Mouse (Mus musculus): ENCODE data around the gene Pdzk1ip1.

The Pdzk1ip1 gene

DNA sequence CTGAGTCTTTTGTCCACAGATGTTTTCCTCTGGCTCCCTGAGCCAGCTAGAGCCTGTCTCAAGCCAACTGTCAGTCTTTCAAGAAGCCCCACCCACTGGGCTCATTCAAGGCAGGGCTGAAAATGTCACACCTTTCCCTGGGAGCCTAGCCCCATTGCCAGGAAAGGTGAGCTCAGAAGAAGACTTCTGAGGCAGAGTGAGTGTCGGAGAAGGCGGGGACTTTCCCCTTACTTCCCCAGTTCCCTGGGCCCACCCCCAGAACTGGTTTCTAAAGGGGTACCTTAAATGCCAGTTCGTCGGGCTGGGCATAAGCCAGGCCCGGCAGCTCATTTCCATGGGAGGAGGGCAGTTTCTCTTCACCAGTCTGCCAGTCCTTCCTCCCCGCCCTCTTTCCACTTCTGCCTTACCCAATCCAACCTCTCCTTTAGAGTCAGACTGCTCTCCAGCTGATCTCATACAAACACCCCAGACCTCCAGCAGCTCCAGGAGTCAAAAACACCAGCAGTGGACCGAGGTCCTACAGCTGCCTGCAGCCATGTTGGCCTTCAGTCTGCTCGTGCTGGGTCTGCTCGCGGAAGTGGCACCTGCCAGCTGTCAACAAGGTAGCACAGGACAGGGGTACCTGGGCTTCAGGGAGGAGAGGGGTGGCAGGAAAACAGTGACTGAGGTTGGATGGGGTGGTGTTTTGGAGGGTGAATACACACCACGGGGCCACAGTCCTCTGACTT lies at the start of gene Pdzk1ip1:
Gene Pdzk1ip1, plus strand, starts transcription at position 98 of the 728 bp plus-strand sequence.
- DNase-seq, result no peak

DNA sequence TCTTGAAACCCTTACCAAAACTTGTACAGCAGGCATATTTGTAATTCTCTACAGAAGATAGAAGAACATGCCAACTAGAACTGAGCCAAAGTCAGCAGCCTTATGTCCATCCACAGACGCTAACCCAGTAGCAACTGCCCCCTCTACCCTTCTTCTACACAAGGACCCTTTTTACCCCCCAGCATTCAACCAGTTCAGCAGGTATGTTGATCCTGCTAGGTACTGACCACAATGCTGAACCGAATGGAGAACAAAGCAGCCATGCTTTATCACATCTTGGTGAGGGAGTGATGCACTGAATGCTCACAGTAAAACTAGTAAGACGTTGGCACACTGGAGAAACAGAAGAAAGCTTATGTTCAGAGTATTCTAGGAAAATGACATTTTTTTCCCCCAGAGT lies 42.9 kb upstream of the Pdzk1ip1 start:
- DNase-seq, result no peak

DNA sequence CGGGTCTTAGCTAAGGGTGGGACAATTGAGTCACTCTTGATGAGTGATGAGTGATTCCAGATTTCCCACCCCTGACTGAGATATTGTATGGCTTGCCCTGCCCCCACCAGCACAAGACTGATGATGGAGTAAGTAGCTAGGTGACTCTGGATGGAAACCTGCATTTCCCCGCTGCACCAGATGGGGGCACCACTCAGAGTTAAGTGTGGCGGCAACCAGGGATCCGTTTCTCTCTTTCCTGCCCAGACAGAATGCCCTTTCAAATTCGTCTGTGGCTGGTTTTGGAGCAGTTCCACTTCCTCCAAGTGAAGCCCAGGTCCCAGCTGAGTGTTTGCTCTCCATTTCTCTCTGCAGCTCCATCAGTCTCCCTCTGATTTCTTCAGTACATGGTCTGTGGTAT lies 40.8 kb upstream of the Pdzk1ip1 start:
- peak; percentile 61 to 73 for DNase-seq

DNA sequence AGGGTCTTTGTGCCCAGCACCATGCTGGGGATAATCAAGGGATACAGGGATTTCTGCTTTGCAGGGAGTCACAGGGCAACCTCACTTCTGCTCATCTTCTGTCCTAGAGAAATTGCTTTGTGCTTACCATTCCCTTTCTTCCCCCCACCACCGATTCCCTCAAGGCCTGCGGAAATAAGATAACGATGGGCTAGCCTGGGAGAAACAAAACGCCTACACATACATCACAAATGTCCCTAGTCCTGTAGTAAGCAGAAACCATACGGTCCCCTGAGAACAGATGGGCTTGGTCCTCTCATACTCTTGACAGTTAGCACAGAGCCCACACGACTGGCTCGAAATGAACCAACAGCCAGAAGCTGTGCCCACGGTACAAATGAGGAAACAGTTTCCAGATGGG lies 40.3 kb upstream of the Pdzk1ip1 start:
- no peak for DNase-seq

DNA sequence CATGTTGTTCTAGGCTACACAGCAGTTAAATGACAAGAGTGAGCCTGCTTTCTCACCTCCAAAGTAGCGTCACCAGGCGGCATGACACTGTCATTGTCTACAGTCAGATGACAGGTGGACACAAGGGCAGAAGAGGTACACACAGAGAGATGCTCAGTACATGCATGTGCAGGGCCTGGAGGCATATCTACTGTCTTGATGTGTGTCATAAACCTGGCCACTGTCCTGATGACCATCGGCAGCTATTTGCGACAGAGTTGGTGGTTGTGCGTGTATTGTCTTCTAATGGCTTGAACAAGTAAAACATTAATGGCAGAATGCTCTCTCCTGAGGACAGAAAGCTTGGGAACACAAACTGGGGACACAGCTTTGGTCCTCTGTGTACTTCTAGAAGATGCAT lies 37.3 kb upstream of the Pdzk1ip1 start:
- DNase-seq, result no peak

DNA sequence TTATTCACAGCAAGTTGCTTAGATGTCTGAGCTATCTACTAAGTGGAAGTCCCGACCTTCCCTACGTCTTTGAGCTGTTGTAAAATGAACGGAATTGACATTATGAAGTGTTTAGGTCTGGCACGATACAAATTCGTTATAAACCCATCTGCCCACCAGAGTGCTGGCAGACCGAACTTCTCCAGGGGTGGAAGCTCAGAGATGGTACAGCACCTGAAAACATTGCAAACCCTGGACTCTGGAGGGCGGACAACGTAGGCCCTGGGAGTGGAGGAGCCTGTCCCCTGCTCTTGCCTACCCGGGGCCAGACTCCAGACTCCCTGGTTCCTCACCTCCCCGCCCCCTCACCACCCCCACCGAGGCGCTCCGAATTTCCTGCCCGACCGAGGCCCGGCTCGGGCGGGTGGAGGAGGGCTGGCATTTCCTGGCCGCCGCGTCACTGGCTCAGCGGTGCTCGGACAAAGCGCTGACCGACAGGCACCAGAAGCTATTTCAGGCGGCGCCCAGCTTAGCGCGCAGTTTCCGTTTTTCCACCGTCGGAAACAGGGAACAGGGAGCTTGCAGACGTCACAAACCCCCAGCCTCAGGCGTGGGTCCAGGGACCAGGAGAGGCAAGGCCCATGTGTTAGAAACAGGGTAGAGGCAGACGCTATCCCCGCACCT lies 36.0 kb upstream of the Pdzk1ip1 start:
- DNase-seq, result peak; percentile 44 to 49

DNA sequence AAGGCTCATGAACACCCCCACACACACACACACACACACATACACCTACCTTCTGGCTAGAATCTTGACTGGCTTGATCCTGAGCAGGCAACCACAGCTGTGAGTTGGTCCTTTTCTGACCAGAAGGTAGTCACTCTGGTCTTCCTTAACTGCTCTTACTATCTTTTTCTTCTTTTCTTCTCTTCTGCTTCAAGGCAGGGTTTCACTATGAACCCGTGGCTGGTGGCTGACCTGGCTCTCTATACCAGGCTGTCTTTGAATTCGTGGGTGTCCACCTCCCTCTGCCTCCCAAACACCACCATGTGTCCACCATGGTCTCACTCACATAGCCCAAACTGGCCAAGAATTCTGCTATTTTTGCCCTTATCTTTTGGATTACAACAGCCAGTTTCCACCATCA lies 33.5 kb upstream of the Pdzk1ip1 start:
- DNase-seq, result no peak

DNA sequence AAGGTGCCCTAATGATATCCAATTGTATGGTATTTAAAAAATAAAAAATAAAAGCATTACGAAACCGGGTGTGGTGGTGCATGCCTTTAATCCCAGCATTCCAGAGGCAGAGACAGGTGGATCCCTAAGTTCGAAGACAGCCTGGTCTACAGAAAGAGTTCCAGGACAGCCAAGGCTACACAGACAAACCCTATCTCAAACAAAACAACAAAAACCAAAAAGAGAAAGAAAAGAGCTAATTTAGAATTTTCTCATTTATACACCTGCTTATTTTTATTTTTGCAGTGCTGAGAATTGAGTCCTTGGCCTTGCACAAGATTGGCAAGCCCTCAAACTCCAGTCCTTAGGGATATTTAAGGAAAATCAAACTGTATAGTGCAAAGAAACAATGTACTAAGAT lies 32.8 kb upstream of the Pdzk1ip1 start:
- DNase-seq, result no peak

DNA sequence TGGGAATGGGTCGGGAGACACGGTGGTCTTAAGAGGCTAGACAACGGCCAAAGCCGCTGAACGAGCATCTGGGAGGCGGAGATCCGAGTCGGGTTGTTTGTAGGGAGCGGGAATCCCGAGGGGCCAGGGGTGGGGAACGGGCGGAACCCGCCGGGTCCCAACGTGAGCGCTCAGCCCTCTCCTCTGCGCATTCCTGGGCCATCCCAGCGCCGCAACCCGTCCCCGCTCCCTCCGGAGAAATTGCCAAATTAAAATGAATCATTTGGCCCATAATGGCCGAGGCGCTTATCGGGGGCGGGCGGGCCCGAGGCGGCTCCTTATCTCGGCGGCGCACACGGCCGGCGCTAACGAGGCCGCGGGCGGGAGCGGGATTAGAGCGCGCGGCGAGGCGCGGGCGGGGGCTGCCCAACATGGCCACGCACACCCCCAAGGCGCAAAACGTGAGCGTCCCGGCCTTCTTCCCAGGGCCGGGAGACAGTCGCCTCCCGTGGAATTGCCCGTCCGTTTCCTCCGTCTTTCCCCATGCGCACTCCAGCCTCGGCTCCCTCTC lies 32.1 kb upstream of the Pdzk1ip1 start, which contains the start of gene Tal1:
Gene Tal1, plus strand, starts transcription at position 56 of the 550 bp plus-strand sequence.
- peak; percentile 50 to 55 for DNase-seq

DNA sequence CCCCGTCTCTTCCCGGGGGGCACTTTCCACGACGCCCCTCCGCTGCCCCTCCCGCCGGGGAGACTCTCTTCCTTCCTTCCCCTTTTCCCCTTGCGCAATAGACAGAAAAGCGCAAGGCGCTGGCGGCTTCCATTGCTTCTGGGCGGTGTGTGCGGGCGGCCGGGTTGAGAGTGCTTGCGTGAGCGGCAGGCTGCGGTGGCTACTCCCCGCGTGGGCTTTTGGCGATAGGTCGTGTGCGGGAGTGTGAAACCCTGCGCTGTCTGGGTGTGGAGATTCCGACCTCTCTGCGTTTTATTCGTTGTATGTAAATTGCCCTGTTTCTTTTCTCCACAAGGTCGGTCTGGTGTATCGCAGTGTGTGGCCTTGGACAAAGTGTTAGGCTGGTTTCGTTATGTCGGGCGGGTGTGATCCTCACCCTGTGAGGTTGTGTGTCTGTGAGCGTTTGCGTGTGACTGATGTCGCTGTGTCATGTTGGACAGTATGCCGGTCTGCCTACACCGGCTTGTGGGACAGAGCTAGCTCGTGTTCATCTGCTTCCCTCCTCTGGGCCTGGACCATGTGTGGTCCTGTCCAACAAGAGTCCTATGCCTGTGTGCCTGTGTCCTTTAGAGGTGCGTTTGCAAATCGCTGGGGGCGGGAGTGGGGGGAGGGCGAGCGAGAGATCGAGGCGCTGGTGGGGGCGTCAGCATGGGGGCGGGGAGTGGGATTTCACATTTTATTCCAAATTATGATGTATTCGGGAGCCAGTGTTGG lies 31.4 kb upstream of the Pdzk1ip1 start:
- peak; percentile 41 to 67 for DNase-seq

DNA sequence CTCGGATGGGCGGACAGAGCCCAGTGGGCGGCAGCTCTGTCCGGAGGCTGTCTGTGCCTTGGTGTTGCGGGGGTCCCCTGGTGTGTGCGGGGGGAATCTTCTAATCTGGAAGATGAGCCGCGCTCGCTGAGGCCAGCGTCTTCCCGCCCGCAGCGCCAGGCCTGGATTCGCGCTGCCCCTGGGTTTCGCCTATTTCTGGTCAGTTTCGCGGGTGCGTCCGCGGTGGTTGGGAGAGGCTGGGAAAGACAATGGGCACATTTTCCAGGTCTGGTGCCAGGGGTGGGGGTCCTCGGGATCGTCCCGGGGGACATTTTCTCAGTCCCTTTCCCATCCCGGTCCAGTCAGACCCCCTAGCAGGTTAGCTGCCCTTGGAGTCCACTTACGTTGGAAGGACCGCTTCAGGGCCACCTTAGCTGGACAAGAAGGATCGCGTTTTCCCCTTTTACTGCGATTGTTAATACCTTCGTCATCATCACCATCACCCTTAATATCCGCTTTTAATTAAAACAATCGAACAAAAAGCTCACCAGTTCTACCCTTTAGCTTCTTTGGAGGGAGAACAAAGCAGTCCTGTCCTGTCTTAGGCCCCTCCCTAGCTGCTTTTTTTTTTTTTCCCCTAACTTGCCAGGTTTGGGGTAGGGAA lies 30.7 kb upstream of the Pdzk1ip1 start:
- DNase-seq, result peak; percentile 40 to 56

DNA sequence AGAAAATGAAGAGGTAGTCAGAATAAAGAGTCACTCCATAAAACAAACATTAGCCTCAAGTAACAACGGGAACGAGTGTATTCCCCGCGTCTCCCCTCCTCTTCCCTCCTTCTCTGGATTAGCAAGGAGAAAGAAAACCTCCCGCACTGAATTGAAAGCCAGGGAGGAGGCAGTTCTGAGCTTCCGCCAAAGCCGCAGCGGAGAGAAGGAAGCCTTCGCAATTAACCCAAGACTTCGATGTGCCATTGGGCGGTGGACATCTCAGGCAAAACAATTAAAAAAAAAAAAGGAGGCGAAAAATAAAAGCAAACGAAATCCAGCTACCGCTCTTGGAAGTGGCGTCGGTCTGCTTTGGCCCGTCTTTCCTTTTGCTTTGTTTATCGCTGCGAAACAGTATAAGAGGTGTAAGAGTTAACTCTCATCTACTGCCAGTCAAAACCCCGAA lies 30.2 kb upstream of the Pdzk1ip1 start:
- DNase-seq, result peak; percentile 33 to 56

DNA sequence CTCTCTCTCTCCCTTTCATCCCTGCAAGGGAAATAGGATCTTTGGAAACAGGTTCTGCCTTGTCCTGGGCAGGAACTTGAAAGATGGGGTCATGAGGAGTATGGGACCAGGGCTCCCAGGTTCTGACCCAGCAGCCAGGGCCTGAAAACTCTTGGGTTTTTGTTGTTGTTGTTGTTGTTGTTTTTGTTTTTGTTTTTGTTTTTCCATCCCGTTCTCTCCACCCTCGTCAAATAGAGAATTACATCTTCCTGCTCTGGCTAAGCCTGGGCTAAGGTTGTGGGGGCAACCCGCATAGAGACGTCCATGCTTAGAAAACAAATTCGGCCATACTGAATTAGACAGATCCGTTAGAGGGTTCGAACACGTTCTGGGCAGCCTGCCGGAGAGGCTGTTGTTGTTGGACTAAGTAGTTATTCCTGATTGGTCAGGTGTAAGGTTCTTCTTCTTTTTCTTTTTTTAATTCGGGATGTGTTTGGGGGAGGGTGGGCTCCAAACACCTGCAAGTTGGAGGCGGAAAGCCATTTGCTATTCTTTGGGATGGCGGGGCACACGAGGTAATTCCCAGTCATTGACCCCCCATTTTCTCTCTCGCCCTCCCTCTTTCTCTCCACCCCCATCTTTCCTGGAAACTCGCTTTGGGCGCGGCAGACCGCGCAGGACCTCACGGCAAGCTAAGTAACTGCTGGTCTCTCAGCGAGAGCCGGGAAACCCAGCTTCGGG lies 29.5 kb upstream of the Pdzk1ip1 start:
- DNase-seq, result peak in 1 of 2 experiments; percentile 30

DNA sequence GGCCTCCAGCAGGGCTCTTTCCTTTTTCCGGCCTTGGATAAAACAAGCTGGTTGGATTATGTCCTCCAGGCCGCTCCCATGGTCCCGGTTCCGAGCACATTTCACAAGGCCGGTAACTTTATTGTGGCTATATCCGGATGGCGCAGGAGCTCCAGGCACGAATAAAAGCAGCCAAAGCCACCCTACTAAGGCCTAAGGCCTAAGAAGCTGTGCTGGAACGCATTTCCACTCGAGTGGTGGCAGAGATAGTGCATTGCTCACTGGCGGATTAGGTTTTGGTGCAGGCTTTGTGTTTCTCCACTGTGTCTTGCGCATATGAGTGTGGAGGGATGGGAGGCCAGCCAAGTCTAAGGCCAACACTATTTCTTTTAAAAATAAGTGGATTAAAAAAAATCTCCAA lies 28.6 kb upstream of the Pdzk1ip1 start:
- DNase-seq, result no peak

DNA sequence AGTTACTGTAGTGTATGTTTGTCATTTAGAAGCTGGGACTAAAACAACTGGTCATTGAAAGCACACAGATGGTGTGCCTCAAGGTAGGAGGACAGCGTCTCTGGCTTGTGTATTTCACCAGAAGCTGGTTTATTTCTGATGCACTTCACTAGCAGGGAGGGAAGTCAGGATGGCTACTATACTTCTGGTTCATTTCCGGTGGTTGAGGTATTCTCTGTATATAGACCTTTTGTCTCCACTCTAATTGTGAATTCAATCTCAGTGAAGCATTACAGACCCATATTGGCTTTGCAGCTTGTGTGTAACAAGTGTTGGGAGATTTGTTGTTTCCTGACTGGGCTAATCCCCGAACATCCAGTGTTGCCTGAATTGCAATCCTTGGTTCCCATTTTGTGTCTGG lies 27.8 kb upstream of the Pdzk1ip1 start:
- no peak for DNase-seq

DNA sequence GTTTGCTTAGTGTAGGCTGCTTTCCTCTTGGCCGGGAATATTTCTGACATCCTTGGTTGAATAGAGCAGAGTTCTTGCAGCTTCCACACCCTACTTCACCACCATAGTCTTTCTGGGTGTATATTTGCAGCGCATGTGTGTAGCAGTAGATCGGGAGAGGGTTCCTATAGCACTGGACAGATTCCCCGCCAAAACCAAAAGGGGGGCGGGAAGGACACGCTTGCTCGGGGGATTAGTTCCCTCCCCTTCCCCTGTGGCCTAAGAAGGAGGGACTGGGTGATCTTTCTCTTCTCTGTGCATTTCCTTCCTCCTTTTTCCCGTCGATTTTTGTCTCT lies 26.0 kb upstream of the Pdzk1ip1 start:
- DNase-seq, result no peak

DNA sequence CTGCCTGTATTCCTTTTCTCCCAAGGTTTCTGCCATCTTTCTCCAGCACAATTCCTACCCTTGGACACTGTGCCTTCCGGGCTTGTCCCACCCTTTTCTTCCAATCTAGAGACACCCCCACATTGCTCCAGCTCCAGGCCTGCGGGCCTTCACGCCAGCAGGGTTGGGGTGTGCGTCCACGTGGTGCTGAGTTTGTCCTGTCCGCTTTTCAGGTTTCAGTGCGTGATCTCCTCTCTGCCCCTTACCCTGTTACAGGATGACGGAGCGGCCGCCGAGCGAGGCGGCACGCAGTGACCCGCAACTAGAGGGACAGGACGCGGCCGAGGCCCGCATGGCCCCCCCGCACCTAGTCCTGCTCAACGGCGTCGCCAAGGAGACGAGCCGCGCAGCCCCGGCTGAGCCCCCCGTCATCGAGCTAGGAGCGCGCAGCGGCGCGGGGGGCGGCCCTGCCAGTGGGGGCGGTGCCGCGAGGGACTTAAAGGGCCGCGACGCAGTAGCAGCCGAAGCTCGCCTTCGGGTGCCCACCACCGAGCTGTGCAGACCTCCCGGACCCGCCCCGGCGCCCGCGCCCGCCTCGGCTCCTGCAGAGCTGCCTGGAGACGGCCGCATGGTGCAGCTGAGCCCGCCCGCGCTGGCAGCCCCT lies 25.5 kb upstream of the Pdzk1ip1 start:
- peak; percentile 36 to 48 for DNase-seq

DNA sequence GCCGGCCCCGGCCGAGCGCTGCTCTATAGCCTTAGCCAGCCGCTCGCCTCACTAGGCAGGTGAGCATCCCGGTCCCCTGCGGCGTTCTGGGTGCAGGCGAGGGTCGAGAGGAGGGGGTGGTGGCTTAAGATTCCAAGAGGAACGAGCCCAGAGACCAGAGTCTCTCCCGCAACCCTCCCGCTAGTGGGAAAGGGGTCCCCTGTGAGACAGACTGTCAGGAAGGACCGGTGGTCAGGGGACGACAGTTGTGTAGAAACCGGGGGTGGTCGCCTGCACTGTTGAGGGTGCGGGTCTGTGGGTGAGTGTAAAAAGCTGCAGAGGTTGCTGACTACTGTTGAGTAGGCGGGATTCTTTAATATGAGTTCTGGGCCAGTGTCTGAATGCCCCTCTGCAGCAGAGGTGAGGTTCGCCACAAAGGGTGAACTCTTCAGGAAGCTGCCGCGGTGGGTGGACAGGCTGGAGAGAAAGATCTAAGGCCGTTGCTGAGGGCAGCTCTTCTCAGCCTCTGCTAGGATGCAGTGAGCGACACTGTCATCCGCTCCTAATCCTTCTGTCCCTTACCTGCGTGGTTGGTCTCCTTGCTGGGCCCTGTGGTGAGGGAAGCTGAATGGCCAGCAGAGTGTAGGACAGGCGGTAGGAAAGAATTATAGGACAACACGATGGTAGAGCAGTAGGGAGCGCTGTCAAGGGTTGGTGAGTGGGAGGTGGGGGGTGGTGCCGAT lies 24.8 kb upstream of the Pdzk1ip1 start:
- no peak for DNase-seq

DNA sequence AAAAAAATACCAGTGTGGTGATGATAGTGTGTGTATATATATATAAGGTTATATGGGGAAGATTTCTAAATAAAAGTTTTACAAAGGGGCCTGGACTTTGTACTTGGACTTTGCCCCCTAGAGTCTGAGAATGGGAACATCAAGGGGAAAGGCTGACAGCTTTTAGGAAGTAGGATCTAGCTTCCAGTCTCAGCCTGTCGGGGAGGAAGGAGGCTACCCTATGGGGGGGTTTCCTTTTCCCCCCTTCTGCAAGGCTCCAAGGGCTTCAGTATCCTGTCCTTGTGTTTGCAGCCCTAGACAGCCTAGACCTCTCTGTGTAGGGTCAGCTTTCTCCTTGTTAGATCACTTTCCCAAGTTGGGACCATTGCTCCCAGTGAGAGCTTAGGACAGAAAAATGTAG lies 16.8 kb upstream of the Pdzk1ip1 start:
- DNase-seq, result no peak

DNA sequence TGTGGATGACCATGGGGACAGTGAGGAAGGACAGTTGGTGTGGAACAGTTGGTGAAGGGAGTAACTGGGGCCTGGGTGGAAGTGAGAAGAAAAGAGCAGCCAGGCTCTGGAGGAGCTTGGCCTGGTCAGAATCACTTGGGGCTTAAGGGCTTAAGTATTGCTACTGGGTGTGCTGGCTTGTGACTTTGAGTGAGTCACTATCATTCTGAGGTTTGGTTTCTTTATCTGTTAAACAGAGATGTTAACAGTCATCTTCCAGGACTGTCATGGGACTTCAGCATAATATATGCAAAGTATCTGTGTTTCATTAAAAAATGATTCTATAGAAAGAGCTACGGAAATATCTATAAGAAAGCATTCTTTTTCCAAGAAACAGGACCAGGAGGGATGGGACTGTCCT lies 13.7 kb upstream of the Pdzk1ip1 start:
- DNase-seq, result no peak

All from cerebellum, postnatal 10 days (tissue).